Mouse (Mus musculus): ENCODE results near the gene Znrf2. TPM values are rescaled to one million over a fixed set of nuclear protein-coding genes. Genes with fewer than 3 reads are reported as not detected.
A peak's percentile ranks its signal among the peaks of the same experiment; 100 is the strongest.

Znrf2 gene
- polyA plus RNA-seq, 1 experiment from 2014 or later: 11.3 TPM

- ATAC-seq: no peak
- Histone ChIP-seq H3K27ac (no peak overlapping the region), H3K9me3 (replicated peaks) (no peaks in the 10 kb centered on the region), H3K27me3 (no peaks in the 10 kb centered on the region), H3K4me3 (no peak overlapping the region), H3K4me2 (no peak overlapping the region), H3K9ac (no peak overlapping the region), H3K4me1 (peaks cover 21% of the 10 kb centered on the region), H3K36me3 (ENCODE audit: poor library complexity, severe bottlenecking) (no peaks in the 10 kb centered on the region)
- WGBS: 67% methylated on average over 7 of the region's 7 CpGs
Measured at GRCm38 (mm10) chr6:54830048-54830772, 13.5 kb downstream of the Znrf2 start.

- no peak for ATAC-seq
- 63% methylated on average over 8 of the region's 8 CpGs for WGBS
Measured at GRCm38 (mm10) chr6:54831069-54831720, 14.5 kb downstream of the Znrf2 start.

GRCm38 (mm10) chr6:54833427-54833826 is 16.7 kb downstream of the Znrf2 start:
- no peak overlapping the region for H3K4me2 ChIP-seq
- peaks cover 21% of the 10 kb centered on the region for H3K4me1 ChIP-seq
- WGBS: 50% methylated on average over 2 of the region's 2 CpGs
- ATAC-seq: no peak
- H3K27ac ChIP-seq: no peak overlapping the region
- H3K9me3 ChIP-seq (replicated peaks): 0 out of 2 replicates have a peak, but pooled peaks cover 2% of the 10 kb centered on the region
- H3K4me3 ChIP-seq: no peak overlapping the region
- no peaks in the 10 kb centered on the region for H3K27me3 ChIP-seq
- H3K36me3 ChIP-seq (ENCODE audit: poor library complexity, severe bottlenecking): no peaks in the 10 kb centered on the region
- no peak overlapping the region for H3K9ac ChIP-seq

More at GRCm38 (mm10) chr6:54831069-54831720, 14.5 kb downstream of the Znrf2 start:
- peak overlapping the region; percentile 35; the same call in 1 of the 2 replicates for H3K27ac ChIP-seq
- peaks cover 21% of the 10 kb centered on the region for H3K4me1 ChIP-seq
- no peaks in the 10 kb centered on the region for H3K36me3 ChIP-seq (ENCODE audit: poor library complexity, severe bottlenecking)
- H3K4me3 ChIP-seq: no peak overlapping the region
- no peak overlapping the region for H3K4me2 ChIP-seq
- H3K27me3 ChIP-seq: no peaks in the 10 kb centered on the region
- no peak overlapping the region for H3K9ac ChIP-seq
- no peaks in the 10 kb centered on the region for H3K9me3 ChIP-seq (replicated peaks)

GRCm38 (mm10) chr6:54836666-54837065 is 19.9 kb downstream of the Znrf2 start:
- H3K4me2 ChIP-seq: no peak overlapping the region
- peaks cover 3% of the 10 kb centered on the region; the same call in 1 of the 2 replicates for H3K36me3 ChIP-seq (ENCODE audit: poor library complexity, severe bottlenecking)
- no peaks in the 10 kb centered on the region for H3K27me3 ChIP-seq
- ATAC-seq: no peak
- no peak overlapping the region for H3K4me3 ChIP-seq
- no peaks in the 10 kb centered on the region for H3K4me1 ChIP-seq
- 0 out of 2 replicates have a peak, but pooled peaks cover 5% of the 10 kb centered on the region for H3K9me3 ChIP-seq (replicated peaks)
- H3K9ac ChIP-seq: no peak overlapping the region
- H3K27ac ChIP-seq: no peak overlapping the region

GRCm38 (mm10) chr6:54841399-54841798 is 24.7 kb downstream of the Znrf2 start:
- Histone ChIP-seq H3K36me3 (ENCODE audit: poor library complexity, severe bottlenecking) (peaks cover 3% of the 10 kb centered on the region; the same call in 1 of the 2 replicates), H3K27me3 (no peaks in the 10 kb centered on the region), H3K9me3 (replicated peaks) (0 out of 2 replicates have a peak, but pooled peaks cover 5% of the 10 kb centered on the region), H3K4me2 (no peak overlapping the region), H3K9ac (no peak overlapping the region), H3K4me1 (peaks cover 5% of the 10 kb centered on the region; the same call in 1 of the 2 replicates), H3K27ac (no peak overlapping the region), H3K4me3 (no peak overlapping the region)
- no peak for ATAC-seq

GRCm38 (mm10) chr6:54842041-54842440 is 25.3 kb downstream of the Znrf2 start:
- H3K4me2 ChIP-seq: no peak overlapping the region
- H3K27ac ChIP-seq: no peak overlapping the region
- H3K9ac ChIP-seq: no peak overlapping the region
- no peak for ATAC-seq
- H3K4me3 ChIP-seq: no peak overlapping the region
- H3K27me3 ChIP-seq: no peaks in the 10 kb centered on the region
- peaks cover 5% of the 10 kb centered on the region; the same call in 1 of the 2 replicates for H3K4me1 ChIP-seq
- WGBS: 0% methylated on average over 1 of the region's 1 CpGs
- 0 out of 2 replicates have a peak, but pooled peaks cover 5% of the 10 kb centered on the region for H3K9me3 ChIP-seq (replicated peaks)
- peaks cover 3% of the 10 kb centered on the region; the same call in 1 of the 2 replicates for H3K36me3 ChIP-seq (ENCODE audit: poor library complexity, severe bottlenecking)

- Histone ChIP-seq H3K9ac (no peak overlapping the region), H3K4me2 (no peak overlapping the region), H3K27ac (no peak overlapping the region), H3K4me1 (peaks cover 19% of the 10 kb centered on the region), H3K27me3 (no peaks in the 10 kb centered on the region), H3K36me3 (ENCODE audit: poor library complexity, severe bottlenecking) (no peaks in the 10 kb centered on the region), H3K4me3 (no peak overlapping the region), H3K9me3 (replicated peaks) (no peaks in the 10 kb centered on the region)
- no peak for ATAC-seq
- 89% methylated on average over 3 of the region's 3 CpGs for WGBS
Measured at GRCm38 (mm10) chr6:54848546-54848945, 31.8 kb downstream of the Znrf2 start.

GRCm38 (mm10) chr6:54849179-54850156 is 32.8 kb downstream of the Znrf2 start:
- H3K4me2 ChIP-seq: no peak overlapping the region
- no peak overlapping the region for H3K4me3 ChIP-seq
- H3K9me3 ChIP-seq (replicated peaks): no peaks in the 10 kb centered on the region
- H3K27me3 ChIP-seq: no peaks in the 10 kb centered on the region
- no peak overlapping the region for H3K27ac ChIP-seq
- no peaks in the 10 kb centered on the region for H3K36me3 ChIP-seq (ENCODE audit: poor library complexity, severe bottlenecking)
- H3K9ac ChIP-seq: no peak overlapping the region
- peaks cover 20% of the 10 kb centered on the region for H3K4me1 ChIP-seq
- WGBS: 42% methylated on average over 4 of the region's 4 CpGs
- no peak for ATAC-seq

GRCm38 (mm10) chr6:54851778-54852177 is 35.1 kb downstream of the Znrf2 start:
- ATAC-seq: no peak
- no peak overlapping the region; the same call in 1 of the 2 replicates for H3K27ac ChIP-seq
- 56% methylated on average over 4 of the region's 4 CpGs for WGBS

GRCm38 (mm10) chr6:54852669-54853068 is 36.0 kb downstream of the Znrf2 start:
- Histone ChIP-seq H3K36me3 (ENCODE audit: poor library complexity, severe bottlenecking) (no peaks in the 10 kb centered on the region), H3K4me3 (no peak overlapping the region), H3K9me3 (replicated peaks) (no peaks in the 10 kb centered on the region), H3K4me1 (peaks cover 20% of the 10 kb centered on the region), H3K9ac (peak overlapping the region; percentile 43; the same call in 1 of the 2 replicates), H3K4me2 (no peak overlapping the region; the same call in 1 of the 2 replicates), H3K27me3 (no peaks in the 10 kb centered on the region), H3K27ac (no peak overlapping the region)
- 0% methylated on average over 3 of the region's 3 CpGs for WGBS
- ATAC-seq: peak; percentile 59

More at GRCm38 (mm10) chr6:54851778-54852177, 35.1 kb downstream of the Znrf2 start:
- Histone ChIP-seq H3K36me3 (ENCODE audit: poor library complexity, severe bottlenecking) (no peaks in the 10 kb centered on the region), H3K4me2 (no peak overlapping the region), H3K4me3 (no peak overlapping the region), H3K4me1 (peaks cover 20% of the 10 kb centered on the region), H3K27me3 (no peaks in the 10 kb centered on the region), H3K9ac (no peak overlapping the region), H3K9me3 (replicated peaks) (no peaks in the 10 kb centered on the region)

GRCm38 (mm10) chr6:54854859-54855258 is 38.1 kb downstream of the Znrf2 start:
- peaks cover 20% of the 10 kb centered on the region for H3K4me1 ChIP-seq
- H3K4me3 ChIP-seq: no peak overlapping the region
- no peak overlapping the region for H3K4me2 ChIP-seq
- ATAC-seq: no peak
- H3K9me3 ChIP-seq (replicated peaks): no peaks in the 10 kb centered on the region
- H3K27ac ChIP-seq: no peak overlapping the region
- no peaks in the 10 kb centered on the region for H3K36me3 ChIP-seq (ENCODE audit: poor library complexity, severe bottlenecking)
- WGBS: 50% methylated on average over 4 of the region's 4 CpGs
- H3K9ac ChIP-seq: no peak overlapping the region
- no peaks in the 10 kb centered on the region for H3K27me3 ChIP-seq

All from forebrain, embryonic 13.5 days (tissue).